Mouse (Mus musculus) urinary bladder, postnatal 10 days (tissue): ENCODE measurements around the gene 2610528A11Rik.
A peak's percentile ranks its signal among the peaks of the same experiment; 100 is the strongest.
"Not testable (repeated sequence)": the region's sequence is repeated elsewhere in the genome, so short reads cannot be mapped to it uniquely, and the experiment has no call there.

Source experiments
- DNase-seq: peaks from one replicate; pipeline ENCODE4 v3.0.0; 2022; ENCODE audit warnings: low spot score

2610528A11Rik gene

GRCm38 (mm10) chr14:37113922-37114321 lies at the start of gene 2610528A11Rik:
TSS of gene 2610528A11Rik (minus strand) at chr14:37114022.
- DNase-seq = no peak

GRCm38 (mm10) chr14:37163277-37163956 lies 49.6 kb upstream of the 2610528A11Rik start:
- no peak for DNase-seq

GRCm38 (mm10) chr14:37154391-37154790 lies 40.6 kb upstream of the 2610528A11Rik start:
- no peak for DNase-seq

GRCm38 (mm10) chr14:37139051-37139710 lies 25.4 kb upstream of the 2610528A11Rik start:
- DNase-seq = no peak

GRCm38 (mm10) chr14:37137596-37137995 lies 23.8 kb upstream of the 2610528A11Rik start:
- DNase-seq = not testable (repeated sequence)

- no peak for DNase-seq
Measured at GRCm38 (mm10) chr14:37136110-37136509, 22.3 kb upstream of the 2610528A11Rik start.

GRCm38 (mm10) chr14:37135671-37136070 lies 21.8 kb upstream of the 2610528A11Rik start:
- DNase-seq = no peak

- DNase-seq = peak; percentile 79
Measured at GRCm38 (mm10) chr14:37135127-37135593, 21.3 kb upstream of the 2610528A11Rik start, which contains the start of gene Ghitm. TSS of gene Ghitm (minus strand) at chr14:37135272.

GRCm38 (mm10) chr14:37134304-37135126 lies 20.7 kb upstream of the 2610528A11Rik start:
- peak; percentile 26 for DNase-seq

- no peak for DNase-seq
Measured at GRCm38 (mm10) chr14:37127652-37128051, 13.8 kb upstream of the 2610528A11Rik start.

- no peak for DNase-seq
Measured at GRCm38 (mm10) chr14:37119233-37119632, 5.4 kb upstream of the 2610528A11Rik start.

- DNase-seq = no peak
Measured at GRCm38 (mm10) chr14:37112931-37113330, 891 bp downstream of the 2610528A11Rik start.

- DNase-seq = no peak
Measured at GRCm38 (mm10) chr14:37111371-37111770, 2.5 kb downstream of the 2610528A11Rik start.

- DNase-seq = no peak
Measured at GRCm38 (mm10) chr14:37110456-37110855, 3.4 kb downstream of the 2610528A11Rik start.

- DNase-seq = no peak
Measured at GRCm38 (mm10) chr14:37109975-37110374, 3.8 kb downstream of the 2610528A11Rik start.

GRCm38 (mm10) chr14:37109460-37109859 lies 4.4 kb downstream of the 2610528A11Rik start:
- no peak for DNase-seq

- no peak for DNase-seq
Measured at GRCm38 (mm10) chr14:37105846-37106245, 8.0 kb downstream of the 2610528A11Rik start.

- DNase-seq = no peak
Measured at GRCm38 (mm10) chr14:37104747-37105146, 9.1 kb downstream of the 2610528A11Rik start.

- no peak for DNase-seq
Measured at GRCm38 (mm10) chr14:37102484-37102883, 11.3 kb downstream of the 2610528A11Rik start.

GRCm38 (mm10) chr14:37101531-37101930 lies 12.3 kb downstream of the 2610528A11Rik start:
- no peak for DNase-seq

- DNase-seq = no peak
Measured at GRCm38 (mm10) chr14:37097956-37098530, 15.8 kb downstream of the 2610528A11Rik start, which contains the start of gene Cdhr1. TSS of gene Cdhr1 (minus strand) at chr14:37098347.

GRCm38 (mm10) chr14:37095556-37095955 lies 18.3 kb downstream of the 2610528A11Rik start:
- DNase-seq = no peak
